Mouse (Mus musculus): ENCODE data around the gene Mrps5. TPM values are rescaled to one million over a fixed set of nuclear protein-coding genes. Genes with fewer than 3 reads are reported as not detected.

Gene Mrps5
- total and polyA plus RNA-seq, 2 experiments from 2014 or later = 69.4 to 140 TPM

DNA sequence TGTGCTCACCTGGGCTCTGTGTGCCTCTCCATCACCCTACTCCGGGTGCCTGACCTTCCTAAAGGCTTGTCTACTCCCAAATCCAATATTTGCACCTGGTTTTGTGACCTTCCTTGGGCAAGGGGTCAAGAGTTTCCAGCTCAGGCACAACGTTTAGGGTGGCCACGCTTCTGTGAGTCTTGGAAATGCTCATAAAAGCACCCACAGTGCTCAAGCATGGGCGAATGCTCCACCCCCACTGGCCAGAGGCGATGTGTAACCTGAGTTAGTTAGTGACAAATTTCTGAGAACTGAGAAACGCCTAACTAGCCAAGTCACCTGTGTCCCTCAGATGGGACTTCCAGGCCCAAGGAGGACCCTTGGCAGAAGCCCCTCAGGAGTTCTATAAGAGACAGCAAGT is 48.6 kb downstream of the Mrps5 start:
- H3K36me3 ChIP-seq (ENCODE audit: insufficient read depth, low read length) = no peaks in the 10 kb centered on the region
- H3K4me1 ChIP-seq (ENCODE audit: insufficient read depth, low read length) = no peaks in the 10 kb centered on the region
- ATAC-seq (ENCODE audit: low FRiP score) (no peak), DNase-seq (ENCODE audit: low spot score) (no peak)
- no peaks in the 10 kb centered on the region for H3K9me3 ChIP-seq (ENCODE audit: low read length)
- no peak overlapping the region for H3K9ac ChIP-seq (replicated peaks; ENCODE audit: low read length, poor library complexity, severe bottlenecking)
- 0 out of 2 replicates have a peak, but pooled peaks cover 2% of the 10 kb centered on the region for H3K27me3 ChIP-seq (ENCODE audit: insufficient read depth, low read length)
- H3K4me2 ChIP-seq (ENCODE audit: low read depth, low read length, poor library complexity, severe bottlenecking) = no peak overlapping the region
- H3K27ac ChIP-seq (ENCODE audit: low read depth, low read length) = no peak overlapping the region
- TF ChIP-seq CTCF (IDR thresholded peaks at IDR 0.05) = no peak
- H3K4me3 ChIP-seq (ENCODE audit: low read depth, low read length) = no peak overlapping the region
- 75% methylated on average over 6 of the region's 6 CpGs for WGBS

GRCm38 (mm10) chr2:127638973-127639372 is 52.0 kb downstream of the Mrps5 start:
- 53% methylated on average over 9 of the region's 9 CpGs for WGBS
- no peak overlapping the region for H3K4me2 ChIP-seq (ENCODE audit: low read depth, low read length, poor library complexity, severe bottlenecking)
- ATAC-seq (ENCODE audit: low FRiP score) = no peak
- no peak overlapping the region for H3K27ac ChIP-seq (ENCODE audit: low read depth, low read length)
- no peak overlapping the region for H3K4me3 ChIP-seq (ENCODE audit: low read depth, low read length)
- H3K36me3 ChIP-seq (ENCODE audit: insufficient read depth, low read length) = no peaks in the 10 kb centered on the region
- no peaks in the 10 kb centered on the region for H3K9me3 ChIP-seq (ENCODE audit: low read length)
- H3K27me3 ChIP-seq (ENCODE audit: insufficient read depth, low read length) = no peaks in the 10 kb centered on the region
- DNase-seq (ENCODE audit: low spot score) = no peak
- no peaks in the 10 kb centered on the region for H3K4me1 ChIP-seq (ENCODE audit: insufficient read depth, low read length)
- no peak for TF ChIP-seq CTCF (IDR thresholded peaks at IDR 0.05)
- H3K9ac ChIP-seq (replicated peaks; ENCODE audit: low read length, poor library complexity, severe bottlenecking) = no peak overlapping the region

DNA sequence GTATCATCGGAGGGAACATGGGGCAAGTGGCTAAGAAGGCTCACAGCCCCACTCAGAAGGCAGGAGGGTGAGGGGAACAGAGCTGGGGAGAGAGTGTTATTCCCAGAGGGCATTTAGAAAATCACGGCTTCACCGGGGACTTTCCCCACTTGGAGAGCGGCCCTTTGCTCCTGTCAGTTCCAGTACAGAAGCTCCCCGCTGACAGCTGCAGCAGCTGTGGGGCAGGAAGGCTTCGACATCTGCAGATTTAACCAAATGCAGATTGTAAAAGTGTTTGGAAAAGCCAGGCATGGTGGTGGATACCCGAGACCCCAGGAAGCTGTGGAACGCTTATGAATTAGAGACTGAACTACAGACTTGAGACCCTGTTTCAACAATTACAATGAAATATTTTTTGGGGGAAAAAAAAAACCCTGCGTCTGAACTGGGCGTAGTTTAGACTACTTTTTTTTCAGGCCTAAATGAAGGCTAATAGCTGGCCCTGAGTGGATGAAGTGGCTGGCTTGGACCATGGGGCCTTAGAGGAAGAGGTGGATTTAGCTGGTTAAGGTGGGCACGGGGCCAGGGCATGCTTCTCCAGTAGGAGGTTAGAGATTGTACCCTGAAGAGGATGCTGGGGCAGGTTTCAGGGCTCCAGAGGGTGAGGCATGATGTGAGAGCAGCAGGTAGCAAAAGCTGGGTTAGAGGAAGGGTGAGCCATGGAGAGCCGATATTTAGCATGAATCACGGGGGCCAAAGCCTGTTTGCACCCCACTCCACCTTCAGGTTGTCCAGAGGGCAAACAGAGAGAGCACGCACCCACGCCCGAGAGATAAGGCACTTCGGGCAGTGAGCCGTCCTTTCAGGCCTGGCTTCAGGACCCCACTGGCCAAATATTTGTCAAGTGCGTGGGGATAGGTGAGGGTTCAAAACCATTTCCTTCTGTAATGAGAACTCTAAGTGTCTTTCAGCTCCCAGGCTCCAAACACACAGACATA is 57.0 kb downstream of the Mrps5 start:
- H3K9ac ChIP-seq (replicated peaks; ENCODE audit: low read length, poor library complexity, severe bottlenecking) = no peak overlapping the region
- WGBS = 70% methylated on average over 19 of the region's 19 CpGs
- no peak overlapping the region for H3K27ac ChIP-seq (ENCODE audit: low read depth, low read length)
- no peak for DNase-seq (ENCODE audit: low spot score)
- H3K4me2 ChIP-seq (ENCODE audit: low read depth, low read length, poor library complexity, severe bottlenecking) = no peak overlapping the region
- no peak for ATAC-seq (ENCODE audit: low FRiP score)
- no peak overlapping the region for H3K4me3 ChIP-seq (ENCODE audit: low read depth, low read length)
- TF ChIP-seq CTCF (IDR thresholded peaks at IDR 0.05) = no peak
- no peaks in the 10 kb centered on the region for H3K36me3 ChIP-seq (ENCODE audit: insufficient read depth, low read length)
- no peaks in the 10 kb centered on the region for H3K27me3 ChIP-seq (ENCODE audit: insufficient read depth, low read length)
- H3K4me1 ChIP-seq (ENCODE audit: insufficient read depth, low read length) = no peaks in the 10 kb centered on the region
- H3K9me3 ChIP-seq (ENCODE audit: low read length) = no peaks in the 10 kb centered on the region

DNA sequence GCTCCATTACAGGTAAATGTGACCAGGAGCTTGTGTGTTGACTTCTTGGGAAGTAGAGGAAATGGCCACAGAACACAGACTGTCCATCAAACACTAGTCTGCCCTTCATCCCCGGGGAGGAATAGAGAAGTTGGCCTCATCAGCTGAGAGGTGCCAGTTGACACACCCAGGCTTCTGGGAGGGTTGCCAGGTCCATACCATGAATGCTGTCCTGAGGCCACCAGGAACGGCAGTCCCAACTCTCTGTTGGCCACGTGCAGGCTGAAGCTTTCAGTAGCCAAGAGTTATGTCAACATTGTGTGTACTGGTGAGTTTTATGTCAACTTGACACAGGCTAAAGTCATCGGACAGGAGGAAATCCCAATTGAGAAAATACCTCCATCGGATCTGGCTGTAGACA is 59.9 kb downstream of the Mrps5 start:
- Histone ChIP-seq H3K4me3 (ENCODE audit: low read depth, low read length) (no peak overlapping the region), H3K27ac (ENCODE audit: low read depth, low read length) (no peak overlapping the region), H3K4me1 (ENCODE audit: insufficient read depth, low read length) (no peaks in the 10 kb centered on the region), H3K9ac (replicated peaks; ENCODE audit: low read length, poor library complexity, severe bottlenecking) (no peak overlapping the region), H3K36me3 (ENCODE audit: insufficient read depth, low read length) (no peaks in the 10 kb centered on the region), H3K9me3 (ENCODE audit: low read length) (no peaks in the 10 kb centered on the region), H3K27me3 (ENCODE audit: insufficient read depth, low read length) (no peaks in the 10 kb centered on the region), H3K4me2 (ENCODE audit: low read depth, low read length, poor library complexity, severe bottlenecking) (no peak overlapping the region)
- 76% methylated on average over 5 of the region's 5 CpGs for WGBS
- no peak for TF ChIP-seq CTCF (IDR thresholded peaks at IDR 0.05)
- ATAC-seq (ENCODE audit: low FRiP score) = no peak
- no peak for DNase-seq (ENCODE audit: low spot score)

DNA sequence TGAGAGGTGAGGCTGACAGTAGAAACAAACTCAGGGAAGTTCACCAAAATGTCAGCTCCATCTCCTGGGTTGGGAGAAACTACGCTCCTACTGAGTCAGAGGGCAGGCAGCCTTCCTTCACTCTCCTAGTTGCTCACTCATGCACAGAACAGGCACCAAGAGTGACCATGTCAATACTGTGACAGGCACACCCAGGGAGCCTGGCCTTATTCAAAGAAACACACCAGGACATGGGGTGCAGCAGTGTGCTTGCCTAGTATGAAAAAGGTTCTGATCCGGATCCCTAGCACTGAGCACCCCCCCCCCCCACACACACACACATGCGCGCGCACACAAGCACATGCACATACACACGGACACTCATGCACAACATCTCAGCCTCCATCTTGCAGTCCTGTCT is 61.1 kb downstream of the Mrps5 start:
- Histone ChIP-seq H3K4me1 (ENCODE audit: insufficient read depth, low read length) (no peaks in the 10 kb centered on the region), H3K4me2 (ENCODE audit: low read depth, low read length, poor library complexity, severe bottlenecking) (no peak overlapping the region), H3K27me3 (ENCODE audit: insufficient read depth, low read length) (no peaks in the 10 kb centered on the region), H3K36me3 (ENCODE audit: insufficient read depth, low read length) (no peaks in the 10 kb centered on the region), H3K4me3 (ENCODE audit: low read depth, low read length) (no peak overlapping the region), H3K27ac (ENCODE audit: low read depth, low read length) (no peak overlapping the region), H3K9me3 (ENCODE audit: low read length) (no peaks in the 10 kb centered on the region), H3K9ac (replicated peaks; ENCODE audit: low read length, poor library complexity, severe bottlenecking) (no peak overlapping the region)
- no peak for TF ChIP-seq CTCF (IDR thresholded peaks at IDR 0.05)
- no peak for DNase-seq (ENCODE audit: low spot score)
- no peak for ATAC-seq (ENCODE audit: low FRiP score)
- 90% methylated on average over 6 of the region's 6 CpGs for WGBS

DNA sequence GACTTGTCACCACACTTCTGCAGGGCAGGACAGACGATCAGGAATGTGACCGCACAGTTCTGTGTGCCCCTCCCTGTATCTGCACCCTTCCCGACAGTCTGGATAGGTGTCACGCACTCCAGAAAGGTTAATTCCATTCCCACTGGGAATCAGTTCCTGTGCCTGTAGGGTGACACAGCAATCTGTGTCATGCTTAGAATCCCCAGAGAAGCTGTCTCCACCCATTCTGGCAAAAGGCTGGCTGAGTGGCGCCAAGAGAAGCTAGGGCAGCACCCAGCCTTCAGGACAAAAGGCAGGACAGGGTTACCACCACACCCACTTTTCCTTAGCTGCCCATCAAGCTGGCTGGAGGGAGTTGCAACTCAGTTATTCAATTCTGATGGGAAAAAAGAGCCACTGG is 62.9 kb downstream of the Mrps5 start:
- Histone ChIP-seq H3K4me1 (ENCODE audit: insufficient read depth, low read length) (no peaks in the 10 kb centered on the region), H3K4me3 (ENCODE audit: low read depth, low read length) (no peak overlapping the region), H3K27me3 (ENCODE audit: insufficient read depth, low read length) (peaks cover 4% of the 10 kb centered on the region), H3K4me2 (ENCODE audit: low read depth, low read length, poor library complexity, severe bottlenecking) (no peak overlapping the region), H3K9me3 (ENCODE audit: low read length) (no peaks in the 10 kb centered on the region), H3K36me3 (ENCODE audit: insufficient read depth, low read length) (no peaks in the 10 kb centered on the region), H3K9ac (replicated peaks; ENCODE audit: low read length, poor library complexity, severe bottlenecking) (no peak overlapping the region), H3K27ac (ENCODE audit: low read depth, low read length) (no peak overlapping the region)
- TF ChIP-seq CTCF (IDR thresholded peaks at IDR 0.05) = no peak
- 77% methylated on average over 5 of the region's 5 CpGs for WGBS
- ATAC-seq (ENCODE audit: low FRiP score) (no peak), DNase-seq (ENCODE audit: low spot score) (no peak)

Data from midbrain, postnatal 0 days (tissue).